Mouse (Mus musculus) induced T-regulatory cell, adult 2 months (primary cell): ENCODE results near the gene Ndufaf5.
"Not testable (repeated sequence)": the region's sequence is repeated elsewhere in the genome, so short reads cannot be mapped to it uniquely, and the experiment has no call there.

Experiments used
- DNase-seq: peaks from one replicate; pipeline ENCODE4 v3.0.0-alpha.2; 2012; ENCODE audit warnings: low read depth

Ndufaf5 gene

DNA sequence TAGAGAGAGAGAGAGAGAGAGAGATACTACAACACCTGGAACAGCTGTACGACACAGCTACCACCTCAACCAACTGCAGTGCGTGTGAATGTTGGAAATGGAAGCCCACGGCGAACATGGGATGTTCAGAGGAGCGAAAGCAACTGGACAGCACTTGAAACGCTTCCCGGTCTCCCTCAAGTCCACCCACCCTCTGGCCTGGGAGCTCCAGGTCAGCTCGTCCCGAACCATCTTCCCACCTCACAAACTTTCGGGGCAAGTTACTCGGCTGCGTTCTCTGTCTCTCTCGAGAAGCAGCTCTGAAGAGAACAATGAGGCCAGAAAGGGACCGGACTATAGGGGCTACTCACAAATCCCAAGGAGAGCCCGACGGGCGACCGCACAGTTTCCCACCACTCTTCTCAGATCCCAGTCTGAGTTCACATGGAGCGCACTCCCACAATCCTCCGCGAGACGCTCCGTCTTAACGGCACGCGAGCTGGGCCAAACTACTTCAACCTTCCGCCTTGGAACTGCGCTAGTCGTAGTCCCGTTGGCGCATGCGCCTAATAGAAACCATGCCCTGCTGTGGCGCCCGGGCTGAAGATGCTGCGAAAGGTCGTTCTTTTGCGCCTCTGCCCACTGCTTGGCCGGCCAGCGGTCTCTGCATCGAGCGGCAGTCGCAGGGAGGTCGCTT is at the start of gene Ndufaf5, which contains the start of gene Esf1:
Ndufaf5 (plus strand) TSS at position 523 of the 676 bp plus-strand sequence.
Esf1 (minus strand) TSS at position 438 of the 676 bp plus-strand sequence.
- DNase-seq: peak; percentile 97

DNA sequence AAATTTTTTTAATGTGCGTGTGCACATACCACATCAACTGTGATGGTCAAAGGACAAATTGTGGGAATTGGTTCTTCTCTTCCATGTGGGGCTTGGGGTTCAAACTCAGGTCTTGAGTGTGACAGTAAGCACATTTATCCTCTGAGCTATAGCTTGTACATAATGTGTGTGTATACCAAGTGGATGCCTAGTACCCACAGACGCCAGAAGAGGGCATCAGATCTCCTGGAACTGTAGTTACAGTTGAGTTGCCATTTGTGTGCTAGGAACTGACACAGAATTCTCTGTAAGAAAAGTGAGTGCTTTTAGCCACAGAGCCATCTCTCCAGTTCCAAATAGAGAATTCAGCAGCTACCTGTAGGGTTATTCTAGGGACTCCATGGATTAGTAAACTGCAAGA is 44.9 kb upstream of the Ndufaf5 start:
- DNase-seq: peak; percentile 16

DNA sequence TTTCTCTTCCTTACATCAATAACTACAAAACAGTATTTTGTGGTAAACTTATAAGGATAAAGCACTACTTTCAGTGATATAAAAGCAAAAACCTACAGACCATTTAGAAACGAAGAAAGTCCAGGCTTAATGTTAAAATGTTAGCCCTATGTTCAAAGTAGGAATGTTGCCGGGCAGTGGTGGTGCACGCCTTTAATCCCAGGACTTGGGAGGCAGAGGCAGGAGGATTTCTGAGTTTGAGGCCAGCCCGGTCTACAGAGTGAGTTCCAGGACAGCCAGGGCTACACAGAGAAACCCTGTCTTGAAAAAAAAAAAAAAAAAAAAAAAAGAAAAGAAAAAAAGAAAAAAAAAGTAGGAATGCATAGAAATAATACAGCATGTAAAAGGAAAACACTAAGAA is 18.7 kb upstream of the Ndufaf5 start, which contains the start of gene Gm17374:
Gm17374 (plus strand) TSS at position 301 of the 400 bp plus-strand sequence.
- DNase-seq: not testable (repeated sequence)

DNA sequence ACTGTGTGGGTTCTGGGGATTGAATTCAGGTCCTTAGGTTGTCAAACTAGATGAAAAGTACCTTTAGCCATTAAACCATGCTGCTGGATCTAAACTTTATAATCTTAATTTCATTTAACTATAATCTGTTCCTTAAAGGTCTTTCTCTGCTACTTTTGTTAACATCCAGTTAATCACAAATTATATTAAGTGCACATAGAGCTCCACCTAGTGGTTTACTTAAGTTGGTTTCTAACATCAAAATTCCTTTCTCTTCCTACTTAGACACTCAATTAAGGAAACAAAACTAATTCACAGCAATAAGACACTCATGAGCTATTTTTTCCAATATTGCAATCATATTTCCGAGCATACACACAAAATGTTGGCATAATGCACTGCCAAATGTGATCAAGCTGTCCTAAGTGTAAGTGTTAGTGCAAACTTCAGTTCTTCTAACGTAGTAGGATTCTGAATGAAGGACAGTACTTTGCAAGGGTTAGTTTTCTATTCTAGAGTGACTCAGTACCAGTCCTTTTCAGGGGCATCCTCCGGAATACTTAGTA is 11.2 kb upstream of the Ndufaf5 start:
- DNase-seq: peak; percentile 75

DNA sequence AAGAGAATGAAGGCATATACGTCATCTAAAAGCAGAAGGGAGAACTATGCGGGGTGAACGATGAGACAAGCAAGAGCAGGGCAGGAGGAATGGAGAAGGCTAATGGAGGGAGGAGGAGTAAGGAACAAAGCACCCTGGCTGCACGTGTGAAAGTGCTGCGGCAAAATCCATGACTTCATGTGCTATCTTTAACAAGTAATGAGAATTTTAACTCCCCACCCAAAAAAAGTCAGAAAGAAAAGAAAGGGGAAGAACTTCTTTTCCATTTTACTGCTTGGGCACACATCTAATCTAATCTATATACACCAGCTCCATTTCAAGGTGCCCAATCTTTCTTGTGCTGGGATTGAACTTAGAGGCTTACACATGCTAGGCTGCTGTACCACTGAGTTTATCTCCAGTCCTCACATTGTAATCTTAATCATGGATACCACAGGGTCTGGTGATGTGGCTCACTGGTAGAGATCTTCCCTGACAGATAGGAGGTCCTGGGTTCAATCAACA is 7.0 kb upstream of the Ndufaf5 start:
- no peak for DNase-seq

DNA sequence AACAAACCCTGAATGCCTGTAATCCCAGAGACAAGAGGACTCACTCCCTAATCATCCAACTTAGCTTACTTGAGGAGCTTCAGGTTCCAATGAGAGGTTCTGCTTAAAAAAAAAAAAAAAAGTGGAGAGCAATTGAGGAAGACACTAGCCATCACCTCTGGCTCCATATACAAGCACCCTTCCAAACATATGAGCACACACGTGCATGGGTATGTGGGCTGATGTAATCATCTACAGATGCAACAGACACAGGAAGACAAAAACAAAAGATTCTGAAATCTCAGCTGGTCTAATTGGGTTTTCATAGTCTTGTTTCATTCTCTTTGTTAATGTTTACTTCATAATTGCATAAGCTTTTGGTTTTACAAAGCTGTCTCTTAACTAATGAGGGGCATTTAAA is 1.4 kb upstream of the Ndufaf5 start:
- peak; percentile 5 for DNase-seq

DNA sequence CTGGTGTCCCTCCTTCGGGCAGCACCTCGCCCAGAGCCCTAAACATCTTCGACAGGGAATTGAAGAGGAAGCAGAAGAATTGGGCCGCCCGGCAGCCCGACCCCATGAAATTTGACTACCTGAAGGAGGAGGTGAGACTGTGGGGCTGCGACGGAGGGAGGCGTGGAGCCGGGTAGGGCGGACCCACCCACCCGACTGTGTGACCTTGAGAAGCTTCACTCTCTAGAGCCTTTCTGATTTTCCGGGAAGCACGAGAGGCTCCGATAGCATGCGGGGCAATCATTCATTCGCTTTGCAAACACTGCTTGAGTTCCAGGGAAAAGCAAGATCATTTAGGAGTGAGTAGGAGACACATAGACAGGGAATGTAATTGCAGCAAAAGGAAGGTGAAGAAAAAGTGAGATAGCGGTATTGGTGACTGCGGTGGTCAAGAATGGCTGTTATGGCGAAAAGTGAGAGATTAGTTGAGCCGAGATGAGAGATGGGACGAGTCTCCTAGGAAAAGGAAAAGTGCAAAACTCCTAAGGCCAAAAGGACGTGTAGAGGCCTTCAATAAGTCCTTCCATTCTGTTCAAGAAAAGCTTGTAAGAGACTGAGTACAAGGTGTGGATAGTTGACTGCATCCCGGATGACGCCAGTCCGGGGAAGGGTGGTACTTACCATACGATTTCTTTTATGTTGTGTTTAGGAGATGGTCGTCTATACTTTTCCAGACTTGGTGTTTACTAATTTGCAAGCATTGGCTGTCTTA is 529 bp downstream of the Ndufaf5 start:
- DNase-seq: no peak

DNA sequence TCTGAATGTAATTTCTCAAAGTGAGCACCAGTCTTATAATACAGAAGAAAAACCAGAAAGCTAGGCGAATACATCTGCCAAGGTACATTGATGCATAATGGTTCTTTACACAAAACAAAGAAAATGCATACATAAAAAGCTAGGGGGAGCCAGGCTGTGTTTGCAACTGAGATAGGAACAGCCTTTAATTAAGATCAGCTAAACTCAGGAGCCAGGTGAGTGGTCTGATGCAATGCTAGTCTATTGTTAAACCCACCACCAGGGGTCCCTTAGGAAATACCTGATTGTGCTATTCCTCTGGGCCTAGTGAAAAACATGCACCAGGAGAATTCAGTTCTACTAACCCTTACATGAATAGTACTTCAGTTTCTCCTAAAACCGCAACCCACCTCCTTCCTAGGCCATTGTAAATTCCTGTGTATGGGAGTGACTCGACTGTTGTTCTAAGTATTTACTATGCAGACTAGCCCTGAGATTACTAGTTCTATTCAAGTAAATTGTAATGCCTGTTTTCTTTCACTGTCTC is 15.3 kb downstream of the Ndufaf5 start:
- DNase-seq: not testable (repeated sequence)

DNA sequence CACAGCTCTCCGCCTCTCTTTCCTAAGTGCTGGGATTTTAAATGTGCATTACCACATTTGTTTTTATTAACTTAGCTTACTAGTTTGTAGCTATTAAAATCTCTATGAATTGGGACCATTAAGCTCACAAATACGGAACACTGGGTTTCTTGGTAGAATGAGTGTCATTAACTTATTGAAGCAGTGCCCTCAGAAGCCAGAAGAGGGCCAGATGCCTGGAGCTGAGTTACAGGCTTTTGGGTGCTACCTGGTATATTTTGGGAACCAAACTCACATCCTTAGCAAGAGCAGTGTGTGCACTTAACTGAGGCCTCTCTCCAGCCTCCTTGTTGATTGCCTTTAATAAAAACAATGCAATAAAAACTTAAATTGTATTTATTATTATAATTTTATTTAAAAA is 30.3 kb downstream of the Ndufaf5 start:
- DNase-seq: no peak

DNA sequence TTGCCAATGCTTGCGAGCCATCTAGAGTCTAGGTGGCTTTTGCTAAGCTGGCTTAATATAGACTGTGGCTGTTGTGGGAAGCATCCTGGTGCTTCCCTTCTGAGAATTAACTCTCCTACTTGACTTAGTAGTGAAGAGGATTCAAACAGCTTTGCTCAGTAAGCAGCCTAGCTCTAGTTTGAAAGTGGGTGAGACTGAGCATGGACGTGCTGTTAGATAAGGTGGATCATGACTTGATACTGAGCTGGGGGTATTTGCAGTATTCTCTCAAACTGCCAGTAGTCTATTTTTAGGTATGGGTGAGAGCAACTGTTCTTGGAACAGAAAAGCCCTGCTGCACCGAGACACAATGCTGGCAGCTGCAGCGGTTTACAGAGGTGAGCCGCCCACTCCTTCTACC is 32.1 kb downstream of the Ndufaf5 start:
- no peak for DNase-seq

DNA sequence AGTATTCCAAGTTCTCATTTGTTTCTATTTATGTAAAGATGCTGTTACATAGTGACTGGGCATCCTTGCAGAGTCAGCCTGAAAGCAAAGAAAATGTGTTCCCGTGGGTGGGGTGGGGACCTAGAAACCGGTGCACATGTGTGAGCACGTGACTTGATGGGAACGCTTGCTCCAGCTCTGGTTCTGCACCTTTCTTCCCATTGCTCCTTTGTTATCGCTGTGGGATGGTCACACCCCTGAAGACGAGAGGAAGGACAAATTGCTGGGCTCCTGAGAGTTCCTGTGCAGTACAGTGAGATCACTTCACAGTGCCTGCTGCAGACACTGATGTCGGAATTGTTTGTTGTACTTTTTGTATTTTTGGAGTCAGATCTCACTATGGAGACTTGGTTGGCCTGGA is 33.3 kb downstream of the Ndufaf5 start:
- DNase-seq: no peak

DNA sequence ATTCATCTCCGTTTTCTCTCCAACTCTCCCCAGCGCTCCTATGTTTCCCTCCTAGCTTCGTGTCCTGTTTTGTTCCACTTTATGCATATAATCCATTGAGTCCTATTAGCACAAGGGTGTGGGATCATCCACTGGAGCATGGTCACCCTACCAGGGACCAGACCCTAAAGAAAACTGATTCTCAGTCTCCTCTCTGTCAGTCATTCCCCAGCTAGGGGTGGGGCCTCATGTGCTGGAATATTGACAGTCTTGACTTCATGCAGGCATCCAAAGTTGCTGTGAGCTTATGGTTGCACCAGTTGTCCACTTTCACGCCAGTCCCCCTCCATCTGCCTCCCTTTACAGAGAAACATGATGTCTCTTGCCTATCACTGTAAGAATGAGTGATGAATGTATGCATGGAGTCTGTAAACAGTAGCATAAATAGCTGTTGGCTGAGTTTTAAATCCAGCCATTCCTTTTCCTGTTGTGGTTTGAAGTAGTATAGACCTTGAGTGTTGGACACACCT is 44.1 kb downstream of the Ndufaf5 start:
- DNase-seq: no peak

DNA sequence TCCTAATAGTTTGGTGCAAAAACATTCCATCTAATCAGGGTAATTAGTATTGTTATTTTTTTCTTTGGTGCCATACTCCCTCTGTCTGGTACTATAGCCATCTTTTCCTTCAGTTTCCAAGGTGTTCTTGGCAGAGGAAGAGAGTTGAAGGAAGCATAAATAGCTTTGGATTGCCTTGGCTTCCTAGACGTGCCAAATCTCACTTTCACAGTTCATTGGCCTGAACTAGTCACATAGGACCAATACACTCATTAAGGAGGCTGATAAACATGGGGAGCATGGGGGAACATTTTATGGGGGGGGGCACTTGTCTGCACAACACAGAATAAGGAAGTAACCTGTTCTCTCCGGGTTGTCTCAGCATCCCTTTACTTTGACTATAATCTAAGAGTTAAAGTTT is 45.0 kb downstream of the Ndufaf5 start:
- DNase-seq: no peak

DNA sequence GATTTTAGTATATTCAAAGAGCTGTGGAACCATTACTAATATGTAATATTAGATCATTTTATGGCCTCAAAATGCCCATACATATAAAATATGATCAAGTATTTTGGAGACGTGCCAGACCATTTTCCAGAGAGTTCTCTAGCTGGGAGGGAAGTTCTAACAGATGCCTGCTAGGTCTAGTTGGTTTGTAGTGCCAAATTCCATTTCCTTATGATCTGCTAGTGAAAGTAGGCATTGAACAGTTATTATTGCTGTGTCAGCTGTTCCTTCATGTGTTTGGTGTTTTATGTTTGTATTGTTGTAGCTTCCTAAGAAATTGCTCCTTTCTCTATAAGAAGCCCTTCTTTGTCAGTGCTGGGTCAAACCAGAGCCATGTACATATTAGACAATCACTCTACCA is 45.5 kb downstream of the Ndufaf5 start:
- DNase-seq: no peak

DNA sequence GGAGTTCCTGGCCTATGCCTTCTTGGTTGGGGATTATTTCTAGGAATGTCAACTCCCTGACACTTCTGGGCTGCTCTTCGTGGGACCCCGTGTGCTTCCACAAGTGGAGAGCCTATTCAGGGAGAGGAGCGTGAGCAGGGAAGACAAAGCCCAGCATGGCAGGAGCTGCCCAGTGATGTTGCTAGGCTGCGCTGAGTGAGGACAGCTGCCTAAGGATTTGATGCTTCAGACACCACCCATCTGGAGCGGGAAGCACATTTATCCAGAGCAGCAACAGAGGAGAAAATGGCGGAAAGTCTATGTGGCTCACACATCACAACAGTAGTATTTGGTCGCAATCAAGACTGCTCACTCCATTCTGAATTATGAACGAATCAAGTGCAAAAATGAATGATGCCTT is 49.9 kb downstream of the Ndufaf5 start:
- no peak for DNase-seq

DNA sequence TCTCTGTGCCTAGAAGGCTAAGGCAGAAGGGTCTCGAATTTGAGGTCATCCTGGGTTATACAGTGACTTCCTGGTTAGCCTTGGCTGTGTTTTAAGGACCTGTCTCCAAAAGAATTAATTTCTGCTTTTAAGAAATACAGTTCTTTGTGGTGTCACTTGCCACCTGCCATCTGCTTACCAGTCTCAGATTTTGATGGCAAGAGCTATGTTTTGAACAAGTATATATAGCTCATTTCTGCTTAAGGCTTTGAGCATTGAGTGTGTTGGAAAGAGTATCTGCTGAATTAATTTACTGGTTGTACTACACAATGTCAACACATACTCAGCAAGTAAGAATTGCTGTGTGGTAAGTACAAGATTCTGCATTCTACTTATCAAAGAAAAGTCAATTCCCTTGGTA is 59.8 kb downstream of the Ndufaf5 start:
- no peak for DNase-seq

DNA sequence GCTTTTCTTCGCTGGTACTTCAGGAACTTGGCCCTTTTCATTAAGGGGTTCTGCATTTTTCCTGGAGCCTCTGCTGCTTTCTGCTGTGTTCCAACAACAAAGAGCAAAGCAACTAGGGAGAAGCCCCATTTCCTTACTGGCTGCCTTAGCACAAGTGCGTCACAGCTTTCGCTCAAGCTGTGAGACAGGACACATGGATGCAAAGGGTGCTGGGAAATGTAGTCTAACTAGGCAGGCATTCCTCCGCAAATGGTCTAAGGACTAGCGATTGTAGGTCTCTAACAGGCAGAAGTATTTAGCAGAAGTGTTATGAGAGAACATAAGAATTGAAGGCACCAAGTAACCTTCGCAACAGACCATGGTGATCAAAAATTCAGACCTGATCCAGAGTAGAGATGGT is 66.8 kb downstream of the Ndufaf5 start:
- DNase-seq: no peak

DNA sequence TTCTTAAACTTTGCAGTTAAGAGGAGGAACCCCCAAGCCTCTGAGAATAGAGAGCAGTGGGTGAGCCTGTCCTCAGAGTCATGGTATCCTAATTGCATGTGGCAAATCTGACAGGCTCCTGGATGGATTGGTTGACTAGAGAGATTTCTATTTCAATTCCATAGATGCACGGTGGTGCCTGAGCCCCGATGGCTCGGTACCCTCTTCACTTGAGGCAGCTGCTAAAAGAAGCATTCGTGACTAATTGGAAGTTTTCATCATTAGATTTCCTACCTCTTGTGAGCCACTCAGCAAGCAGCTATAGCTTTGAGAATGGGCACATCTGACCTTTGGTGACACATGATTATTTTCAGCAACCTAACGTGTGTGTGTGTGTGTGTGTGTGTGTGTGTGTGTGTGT is 71.9 kb downstream of the Ndufaf5 start:
- DNase-seq: no peak

DNA sequence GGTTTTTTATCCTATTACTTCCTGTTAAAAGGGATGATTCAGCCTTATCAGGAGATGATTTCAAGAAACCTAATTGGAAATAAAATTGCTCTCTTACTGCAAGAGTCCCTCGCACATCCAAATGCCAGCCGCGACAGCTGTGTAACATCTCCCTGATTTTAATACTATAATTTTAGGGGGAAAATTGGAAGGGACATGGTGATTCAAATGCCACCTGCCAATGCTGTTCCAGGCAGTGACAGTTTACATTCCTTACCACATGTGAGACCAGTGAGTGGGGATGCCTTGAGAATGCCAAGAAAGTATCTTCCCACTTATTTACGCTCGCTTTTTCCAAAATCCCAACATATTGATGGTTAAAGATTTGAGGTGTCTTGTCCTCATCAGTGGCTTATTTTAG is 72.7 kb downstream of the Ndufaf5 start:
- no peak for DNase-seq
